Mouse (Mus musculus) E14TG2a.4 (cell line): ENCODE measurements around the gene St6galnac1.
A peak's percentile ranks its signal among the peaks of the same experiment; 100 is the strongest.

Experiments used
- CTCF ChIP-seq: conservative IDR thresholded peaks from 2 replicates; pipeline ENCODE4 v1.5.1; 2014; ENCODE audit warnings: low read length
- NANOG ChIP-seq: IDR thresholded peaks from 2 replicates; pipeline ENCODE4 v1.6.1; 2014; ENCODE audit warnings: borderline replicate concordance, low read length, mixed read lengths
- POU5F1 ChIP-seq: IDR thresholded peaks from 2 replicates; pipeline ENCODE4 v1.6.1; 2014; ENCODE audit warnings: low read length, borderline replicate concordance

GRCm38 (mm10) chr11:116807938-116808606 is 32.8 kb upstream of the St6galnac1 start:
- TF ChIP-seq CTCF (peak; percentile 81), POU5F1 (no peak), NANOG (no peak)
